Mouse (Mus musculus) MEL (cell line): ENCODE data around the gene Urgcp. TPM values are rescaled to one million over a fixed set of nuclear protein-coding genes. Genes with fewer than 3 reads are reported as not detected.

ENCODE experiments used
- DNase-seq: peaks from one replicate; pipeline ENCODE4 v3.0.0; 2011; ENCODE audit warnings: low read depth, low spot score
- H3K27ac ChIP-seq: 2 replicates; pipeline ENCODE4 v1.5.1; 2012; ENCODE audit warnings: low read depth, mild to moderate bottlenecking, control low read depth, low read length, moderate library complexity; ENCODE audit not compliant: control insufficient read depth
- H3K27me3 ChIP-seq, 2 experiments: fragments of 150-350 bp in 1 of 2; sonication (generic) in 1 of 2; 2 replicates each; pipeline ENCODE4 v1.6.1; 2012; ENCODE audit warnings: low read length in 2 of 2, mild to moderate bottlenecking in 2 of 2, improper control_type of control experiment in 1 of 2, moderate library complexity in 1 of 2; ENCODE audit not compliant: insufficient read depth in 2 of 2, control insufficient read depth in 1 of 2
- H3K36me3 ChIP-seq, 2 experiments: 2 replicates each; pipeline ENCODE4 v1.6.1; 2012 to 2014; ENCODE audit warnings: low read length in 2 of 2, improper control_type of control experiment in 1 of 2, inconsistent platforms in 1 of 2, mild to moderate bottlenecking in 1 of 2; ENCODE audit not compliant: insufficient read depth in 2 of 2, control insufficient read depth in 1 of 2
- H3K4me1 ChIP-seq, 2 experiments: fragments of 150-350 bp in 1 of 2; sonication (generic) in 1 of 2; 2 replicates each; pipeline ENCODE4 v1.6.1; 2012; ENCODE audit warnings: low read length in 2 of 2, improper control_type of control experiment in 1 of 2, mild to moderate bottlenecking in 1 of 2; ENCODE audit not compliant: insufficient read depth in 2 of 2, control insufficient read depth in 1 of 2
- H3K4me3 ChIP-seq, 2 experiments: fragments of 150-350 bp in 1 of 2; sonication (generic) in 1 of 2; 2 replicates each; pipeline ENCODE4 v1.5.1; 2012; ENCODE audit warnings: low read depth in 2 of 2, low read length in 2 of 2, mild to moderate bottlenecking in 2 of 2, moderate library complexity in 2 of 2, control low read depth in 1 of 2, improper control_type of control experiment in 1 of 2; ENCODE audit not compliant: control insufficient read depth in 1 of 2, insufficient read depth in 1 of 2
- H3K79me2 ChIP-seq: 2 replicates; pipeline ENCODE4 v1.6.1; 2012; ENCODE audit warnings: mild to moderate bottlenecking, low read length, moderate library complexity; ENCODE audit not compliant: control insufficient read depth, poor library complexity, insufficient read depth
- H3K9ac ChIP-seq: 2 replicates; pipeline ENCODE4 v1.6.1; 2012; ENCODE audit warnings: low read depth, mild to moderate bottlenecking, control low read depth, low read length, moderate library complexity; ENCODE audit not compliant: control insufficient read depth, poor library complexity, severe bottlenecking
- H3K9me3 ChIP-seq: fragments of 150-350 bp; sonication (generic); replicated peaks from 2 replicates; pipeline ENCODE4 v1.6.1; 2012; ENCODE audit warnings: mild to moderate bottlenecking, low read length, improper control_type of control experiment, moderate library complexity; ENCODE audit not compliant: insufficient read depth
- BHLHE40 ChIP-seq: IDR thresholded peaks from 2 replicates; pipeline ENCODE4 v1.6.1; 2012; ENCODE audit warnings: low read depth, mild to moderate bottlenecking, inconsistent platforms, low read length, improper control_type of control experiment, borderline replicate concordance
- CTCF ChIP-seq, 3 experiments: IDR thresholded peaks in 2 of 3; conservative IDR thresholded peaks in 1 of 3; 2 replicates each; pipeline ENCODE4 v1.5.1; 2011 to 2012; ENCODE audit warnings: low read length in 3 of 3, low read depth in 2 of 3, mild to moderate bottlenecking in 2 of 3, improper control_type of control experiment in 1 of 3, inconsistent platforms in 1 of 3, mixed read lengths in 1 of 3, moderate library complexity in 1 of 3; ENCODE audit not compliant: control insufficient read depth in 1 of 3, insufficient read depth in 1 of 3, poor library complexity in 1 of 3, severe bottlenecking in 1 of 3
- EP300 ChIP-seq, 2 experiments: IDR thresholded peaks; 2 replicates each; pipeline ENCODE4 v1.6.1; 2011; ENCODE audit warnings: improper control_type of control experiment in 2 of 2, low read length in 2 of 2, low read depth in 1 of 2, mild to moderate bottlenecking in 1 of 2
- ETS1 ChIP-seq: IDR thresholded peaks from 2 replicates; pipeline ENCODE4 v1.6.1; 2012; ENCODE audit warnings: low read depth, mild to moderate bottlenecking, inconsistent platforms, low read length, improper control_type of control experiment, moderate library complexity
- GATA1 ChIP-seq: IDR thresholded peaks from 2 replicates; pipeline ENCODE4 v1.6.1; 2011; ENCODE audit warnings: low read depth, low read length, improper control_type of control experiment
- JUND ChIP-seq: IDR thresholded peaks from 2 replicates; pipeline ENCODE4 v1.6.1; 2011; ENCODE audit warnings: low read depth, mild to moderate bottlenecking, improper control_type of control experiment, low read length
- MAFK ChIP-seq: IDR thresholded peaks from 2 replicates; pipeline ENCODE4 v1.6.1; 2011; ENCODE audit warnings: low read depth, mild to moderate bottlenecking, low read length, improper control_type of control experiment, borderline replicate concordance
- MAX ChIP-seq: IDR thresholded peaks from 2 replicates; pipeline ENCODE4 v1.6.1; 2011; ENCODE audit warnings: low read length, improper control_type of control experiment
- MAZ ChIP-seq: IDR thresholded peaks from 2 replicates; pipeline ENCODE4 v1.6.1; 2012; ENCODE audit warnings: low read depth, mild to moderate bottlenecking, inconsistent platforms, low read length, improper control_type of control experiment
- MEF2A ChIP-seq: IDR thresholded peaks from 2 replicates; pipeline ENCODE4 v1.6.1; 2014; ENCODE audit warnings: low read depth, mild to moderate bottlenecking, inconsistent platforms, low read length, improper control_type of control experiment; ENCODE audit not compliant: poor library complexity, insufficient replicate concordance, severe bottlenecking; ENCODE audit errors: extremely low read depth
- MYC ChIP-seq: IDR thresholded peaks from 2 replicates; pipeline ENCODE4 v1.6.1; 2011; ENCODE audit warnings: low read depth, mild to moderate bottlenecking, low read length, improper control_type of control experiment, moderate library complexity
- NRF1 ChIP-seq: IDR thresholded peaks from 2 replicates; pipeline ENCODE4 v1.6.1; 2014; ENCODE audit warnings: low read depth, mild to moderate bottlenecking, inconsistent platforms, low read length, improper control_type of control experiment, moderate library complexity; ENCODE audit not compliant: poor library complexity, insufficient read depth, severe bottlenecking
- RAD21 ChIP-seq: IDR thresholded peaks from 2 replicates; pipeline ENCODE4 v1.6.1; 2011; ENCODE audit warnings: mild to moderate bottlenecking, low read depth, low read length, improper control_type of control experiment
- SIN3A ChIP-seq: IDR thresholded peaks from 2 replicates; pipeline ENCODE4 v1.6.1; 2012; ENCODE audit warnings: low read length, improper control_type of control experiment, inconsistent platforms
- SMC3 ChIP-seq: IDR thresholded peaks from 2 replicates; pipeline ENCODE4 v1.6.1; 2011; ENCODE audit warnings: low read depth, low read length, improper control_type of control experiment
- TAL1 ChIP-seq: IDR thresholded peaks from 2 replicates; pipeline ENCODE4 v1.6.1; 2012; ENCODE audit warnings: mild to moderate bottlenecking, inconsistent platforms, low read length, moderate library complexity, mixed read lengths
- TBP ChIP-seq: IDR thresholded peaks from 2 replicates; pipeline ENCODE4 v1.8.0; 2011; ENCODE audit warnings: low read depth, low read length, improper control_type of control experiment
- TCF12 ChIP-seq: IDR thresholded peaks from 2 replicates; pipeline ENCODE4 v1.6.1; 2014; ENCODE audit warnings: low read depth, mild to moderate bottlenecking, inconsistent platforms, low read length, improper control_type of control experiment, moderate library complexity
- UBTF ChIP-seq: IDR thresholded peaks from 2 replicates; pipeline ENCODE4 v1.6.1; 2012; ENCODE audit warnings: low read depth, mild to moderate bottlenecking, inconsistent platforms, low read length, improper control_type of control experiment, moderate library complexity, borderline replicate concordance; ENCODE audit not compliant: insufficient read depth
- USF1 ChIP-seq: IDR thresholded peaks from 2 replicates; pipeline ENCODE4 v1.6.1; 2014; ENCODE audit warnings: low read depth, mild to moderate bottlenecking, inconsistent platforms, low read length, improper control_type of control experiment, moderate library complexity
- ZKSCAN1 ChIP-seq: IDR thresholded peaks from 2 replicates; pipeline ENCODE4 v1.6.1; 2012; ENCODE audit warnings: low read depth, mild to moderate bottlenecking, inconsistent platforms, low read length, improper control_type of control experiment, moderate library complexity
- ZMIZ1 ChIP-seq: IDR thresholded peaks from 2 replicates; pipeline ENCODE4 v1.6.1; 2012; ENCODE audit warnings: low read depth, mild to moderate bottlenecking, inconsistent platforms, low read length, improper control_type of control experiment, moderate library complexity
- polyA plus RNA-seq, 2 experiments: library from polyadenylated mRNA; stranded (reverse) in 1 of 2; unstranded in 1 of 2; fragments of >175 nt in 1 of 2; fragments of >200 nt in 1 of 2; gene quantifications; 2 replicates each; pipeline versions ENCODE4 v1.2.1 to v1.2.4; 2012; ENCODE audit warnings: low replicate concordance in 2 of 2, low read depth in 1 of 2; ENCODE audit not compliant: insufficient read length in 2 of 2, insufficient read depth in 1 of 2, missing spikeins in 1 of 2
- total RNA-seq: library from RNA; depleted of rRNA; stranded (reverse); fragments of 300-350 nt; gene quantifications from 2 replicates; pipeline ENCODE4 v1.2.3, GENCODE M21; 2012

The Urgcp gene
- total and polyA plus RNA-seq, 3 experiments = 19.5 to 34.9 (median 29.2) TPM

GRCm38 (mm10) chr11:5706874-5707529, 55.2 kb downstream of the Urgcp start:
- peak overlapping the region; percentile 82 for H3K9ac ChIP-seq
- no peaks in the 10 kb centered on the region for H3K27me3 ChIP-seq
- peaks cover 5 to 10% of the 10 kb centered on the region in 2 experiments for H3K4me1 ChIP-seq
- peaks cover 0 to 16% of the 10 kb centered on the region in 2 experiments; a peak in 2 of 4 replicates for H3K36me3 ChIP-seq
- H3K9me3 ChIP-seq = no peaks in the 10 kb centered on the region
- H3K4me3 ChIP-seq = peak overlapping the region; percentile 81 to 100
- TF ChIP-seq SIN3A (peak; percentile 66; the same call in 1 of the 2 replicates), JUND (no peak), ZMIZ1 (no peak), EP300 (IDR thresholded peaks at IDR 0.05; ENCODE audit: low read depth in 1 of 2, low read length in 2 of 2) (peak in 1 of 2 experiments; percentile 12; a peak in 1 of 4 replicates), MYC (0 out of 2 replicates have a peak, but pooled peaks have one; percentile 31), BHLHE40 (no peak), SMC3 (no peak), ETS1 (0 out of 2 replicates have a peak, but pooled peaks have one; percentile 7), UBTF (0 out of 2 replicates have a peak, but pooled peaks have one; percentile 59), USF1 (0 out of 2 replicates have a peak, but pooled peaks have one; percentile 2)
- peak; percentile 73 for DNase-seq
- peaks cover 20% of the 10 kb centered on the region for H3K79me2 ChIP-seq
- H3K27ac ChIP-seq = no peak overlapping the region

- no peak for TF ChIP-seq UBTF
- TF ChIP-seq GATA1 = no peak
- TF ChIP-seq CTCF (IDR thresholded peaks at IDR 0.05 in 2 of 3, conservative IDR thresholded peaks at IDR 0.05 in 1 of 3; ENCODE audit: control insufficient read depth in 1 of 3, insufficient read depth in 1 of 3, low read depth in 2 of 3, low read length in 3 of 3, poor library complexity in 1 of 3, severe bottlenecking in 1 of 3) = no peak
- no peak for TF ChIP-seq MEF2A
- no peak for TF ChIP-seq MAFK
- TF ChIP-seq NRF1 = no peak
- TF ChIP-seq ZKSCAN1 = no peak
- no peak for TF ChIP-seq MAZ
- no peak for TF ChIP-seq RAD21
- TF ChIP-seq EP300 (IDR thresholded peaks at IDR 0.05; ENCODE audit: low read depth in 1 of 2, low read length in 2 of 2) = no peak
- TF ChIP-seq MAX = no peak
- no peak for TF ChIP-seq TAL1
- TF ChIP-seq TBP = no peak
- TF ChIP-seq TCF12 = no peak
- TF ChIP-seq ZMIZ1 = no peak
- no peak for TF ChIP-seq USF1
- no peak for TF ChIP-seq JUND
- Histone ChIP-seq H3K9ac (peak overlapping the region; percentile 82), H3K36me3 (peaks cover 0 to 24% of the 10 kb centered on the region in 2 experiments; a peak in 2 of 4 replicates), H3K4me3 (peak overlapping the region; percentile 81 to 100), H3K4me1 (peaks cover 12 to 16% of the 10 kb centered on the region in 2 experiments), H3K9me3 (no peaks in the 10 kb centered on the region), H3K27ac (no peak overlapping the region), H3K27me3 (no peaks in the 10 kb centered on the region), H3K79me2 (peaks cover 20% of the 10 kb centered on the region)
- DNase-seq = no peak
These were observed 56.2 kb downstream of the Urgcp start for GRCm38 (mm10) chr11:5705972-5706371.
